Mouse (Mus musculus) testis, adult 2 months (tissue): ENCODE measurements around the gene Atp8a2. TPM values are rescaled to one million over a fixed set of nuclear protein-coding genes. Genes with fewer than 3 reads are reported as not detected.

Experiments
- H3K27ac ChIP-seq: fragments of 200-500 bp; 2 replicates; pipeline ENCODE4 v1.5.1; 2012; ENCODE audit warnings: low read depth, low read length; ENCODE audit not compliant: control insufficient read depth, insufficient read depth
- H3K27me3 ChIP-seq: fragments of 200-500 bp; 2 replicates; pipeline ENCODE4 v1.6.1; 2012; ENCODE audit warnings: mild to moderate bottlenecking, low read length, moderate library complexity; ENCODE audit not compliant: control insufficient read depth, insufficient read depth
- H3K36me3 ChIP-seq: fragments of 200-500 bp; 2 replicates; pipeline ENCODE4 v1.6.1; 2012; ENCODE audit warnings: mild to moderate bottlenecking, low read length; ENCODE audit not compliant: control insufficient read depth, insufficient read depth
- H3K4me1 ChIP-seq: fragments of 200-500 bp; 2 replicates; pipeline ENCODE4 v1.6.1; 2012; ENCODE audit warnings: low read length; ENCODE audit not compliant: control insufficient read depth, insufficient read depth
- H3K4me3 ChIP-seq: fragments of 200-500 bp; 2 replicates; pipeline ENCODE4 v1.5.1; 2012; ENCODE audit warnings: low read depth, mild to moderate bottlenecking, low read length, moderate library complexity, mixed read lengths; ENCODE audit not compliant: control insufficient read depth
- CTCF ChIP-seq: fragments of 200-500 bp; IDR thresholded peaks from 2 replicates; pipeline ENCODE4 v1.5.1; 2012; ENCODE audit warnings: low read depth, mild to moderate bottlenecking, inconsistent platforms, low read length, moderate library complexity; ENCODE audit not compliant: control insufficient read depth, insufficient read depth, insufficient replicate concordance
- POLR2A ChIP-seq: fragments of 200-500 bp; IDR thresholded peaks from 2 replicates; pipeline ENCODE4 v1.6.1; 2012; ENCODE audit warnings: low read depth, mild to moderate bottlenecking, inconsistent platforms, low read length, moderate library complexity; ENCODE audit not compliant: control insufficient read depth
- polyA plus RNA-seq: library from polyadenylated mRNA; depleted of rRNA; stranded (reverse); fragments of >200 nt; gene quantifications from 2 replicates; pipeline ENCODE4 v1.2.3, GENCODE M21; 2012

Atp8a2 gene
- polyA plus RNA-seq, 1 experiment, result 18.8 TPM

GRCm38 (mm10) chr14:59690954-59691353 lies 506.0 kb downstream of the Atp8a2 start:
- no peaks in the 10 kb centered on the region for H3K4me1 ChIP-seq
- no peak for TF ChIP-seq POLR2A
- TF ChIP-seq CTCF, result no peak
- H3K27me3 ChIP-seq, result no peaks in the 10 kb centered on the region
- no peak overlapping the region for H3K4me3 ChIP-seq
- H3K36me3 ChIP-seq, result no peaks in the 10 kb centered on the region
- H3K27ac ChIP-seq, result no peak overlapping the region

GRCm38 (mm10) chr14:59689596-59689995 lies 507.4 kb downstream of the Atp8a2 start:
- no peaks in the 10 kb centered on the region for H3K27me3 ChIP-seq
- no peaks in the 10 kb centered on the region for H3K4me1 ChIP-seq
- H3K27ac ChIP-seq, result no peak overlapping the region
- TF ChIP-seq POLR2A (no peak), CTCF (no peak)
- H3K4me3 ChIP-seq, result no peak overlapping the region
- no peaks in the 10 kb centered on the region for H3K36me3 ChIP-seq

GRCm38 (mm10) chr14:59686229-59686628 lies 510.8 kb downstream of the Atp8a2 start:
- Histone ChIP-seq H3K27me3 (no peaks in the 10 kb centered on the region), H3K4me1 (no peaks in the 10 kb centered on the region), H3K4me3 (no peak overlapping the region), H3K27ac (no peak overlapping the region), H3K36me3 (no peaks in the 10 kb centered on the region)
- TF ChIP-seq CTCF (no peak), POLR2A (no peak)

GRCm38 (mm10) chr14:59685343-59685742 lies 511.6 kb downstream of the Atp8a2 start:
- TF ChIP-seq POLR2A (no peak), CTCF (no peak)
- Histone ChIP-seq H3K27me3 (no peaks in the 10 kb centered on the region), H3K4me3 (no peak overlapping the region), H3K4me1 (no peaks in the 10 kb centered on the region), H3K36me3 (no peaks in the 10 kb centered on the region), H3K27ac (no peak overlapping the region)

GRCm38 (mm10) chr14:59681906-59682305 lies 515.1 kb downstream of the Atp8a2 start:
- no peaks in the 10 kb centered on the region for H3K27me3 ChIP-seq
- H3K4me3 ChIP-seq, result no peak overlapping the region
- H3K36me3 ChIP-seq, result no peaks in the 10 kb centered on the region
- H3K4me1 ChIP-seq, result no peaks in the 10 kb centered on the region; the same call in 1 of the 2 replicates
- TF ChIP-seq CTCF, result no peak
- TF ChIP-seq POLR2A, result no peak
- H3K27ac ChIP-seq, result no peak overlapping the region

- H3K27me3 ChIP-seq, result no peaks in the 10 kb centered on the region
- no peak overlapping the region for H3K4me3 ChIP-seq
- no peaks in the 10 kb centered on the region for H3K36me3 ChIP-seq
- TF ChIP-seq CTCF, result no peak
- TF ChIP-seq POLR2A, result no peak
- H3K27ac ChIP-seq, result no peak overlapping the region
- H3K4me1 ChIP-seq, result peaks cover 4% of the 10 kb centered on the region; the same call in 1 of the 2 replicates
Measured at GRCm38 (mm10) chr14:59677598-59678003, 519.4 kb downstream of the Atp8a2 start.

GRCm38 (mm10) chr14:59675330-59675729 lies 521.6 kb downstream of the Atp8a2 start:
- H3K27me3 ChIP-seq, result no peaks in the 10 kb centered on the region
- no peak overlapping the region for H3K4me3 ChIP-seq
- H3K4me1 ChIP-seq, result peaks cover 4% of the 10 kb centered on the region; the same call in 1 of the 2 replicates
- no peak overlapping the region for H3K27ac ChIP-seq
- TF ChIP-seq POLR2A (no peak), CTCF (no peak)
- H3K36me3 ChIP-seq, result no peaks in the 10 kb centered on the region

- Histone ChIP-seq H3K27me3 (no peaks in the 10 kb centered on the region), H3K27ac (no peak overlapping the region), H3K4me1 (peaks cover 4% of the 10 kb centered on the region; the same call in 1 of the 2 replicates), H3K4me3 (no peak overlapping the region), H3K36me3 (no peaks in the 10 kb centered on the region)
- no peak for TF ChIP-seq CTCF
- TF ChIP-seq POLR2A, result no peak
Measured at GRCm38 (mm10) chr14:59674556-59674955, 522.4 kb downstream of the Atp8a2 start.
